Mouse (Mus musculus): ENCODE results near the gene Rps6kc1. TPM values are rescaled to one million over a fixed set of nuclear protein-coding genes. Genes with fewer than 3 reads are reported as not detected.
"Not testable (repeated sequence)": the region's sequence is repeated elsewhere in the genome, so short reads cannot be mapped to it uniquely, and the experiment has no call there.

The Rps6kc1 gene
- total RNA-seq (2022), result 10 to 100 TPM; 16.5 to 18.5 (median 17.4) TPM

- DNase-seq (ENCODE audit: low spot score in 2 of 2), result peak; percentile 57 to 71
Observed at GRCm38 (mm10) chr1:190911415-190912123, at the start of gene Rps6kc1. Gene Rps6kc1, minus strand, starts transcription at chr1:190911770.

DNA sequence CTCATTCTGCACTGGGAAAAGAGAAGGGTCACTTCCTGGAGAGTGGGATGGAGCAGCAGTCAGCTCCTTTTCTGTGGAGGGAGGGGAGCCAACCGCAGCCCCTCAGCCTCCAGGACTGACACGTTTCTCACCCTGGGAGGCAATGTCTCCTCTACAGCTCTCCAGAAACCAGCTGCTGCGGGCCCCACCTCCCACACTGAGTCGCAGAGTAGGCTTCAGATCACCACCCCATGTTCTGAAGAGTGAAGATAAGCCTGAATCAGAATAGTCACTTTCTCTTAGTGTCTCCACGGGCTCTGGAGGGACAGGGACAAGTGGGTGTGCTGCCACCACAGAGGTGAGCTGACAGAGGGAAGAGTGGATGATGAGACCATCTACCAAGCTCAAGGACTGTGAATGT lies 47.3 kb upstream of the Rps6kc1 start:
- no peak for DNase-seq (ENCODE audit: low spot score in 2 of 2)

DNA sequence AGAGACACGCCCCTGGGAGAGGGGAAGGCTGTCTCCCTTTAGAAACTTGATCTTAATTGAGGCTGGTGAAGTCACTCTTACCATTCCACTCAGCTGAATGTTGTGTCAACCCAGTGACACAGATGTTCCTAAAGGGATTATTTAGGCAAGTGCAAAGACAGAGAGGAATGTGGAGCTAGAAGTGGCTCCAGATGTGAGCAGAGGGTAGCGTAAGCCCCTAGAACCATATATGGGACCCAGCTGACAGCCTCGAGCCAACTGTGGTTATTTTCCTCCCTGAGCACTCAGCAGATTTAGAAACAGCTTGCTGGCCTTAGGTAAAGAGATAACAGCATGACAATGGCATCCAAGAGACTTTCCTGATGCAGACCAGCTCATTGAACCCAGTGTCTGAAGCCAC lies 41.4 kb upstream of the Rps6kc1 start:
- DNase-seq (ENCODE audit: low spot score in 2 of 2), result no peak

DNA sequence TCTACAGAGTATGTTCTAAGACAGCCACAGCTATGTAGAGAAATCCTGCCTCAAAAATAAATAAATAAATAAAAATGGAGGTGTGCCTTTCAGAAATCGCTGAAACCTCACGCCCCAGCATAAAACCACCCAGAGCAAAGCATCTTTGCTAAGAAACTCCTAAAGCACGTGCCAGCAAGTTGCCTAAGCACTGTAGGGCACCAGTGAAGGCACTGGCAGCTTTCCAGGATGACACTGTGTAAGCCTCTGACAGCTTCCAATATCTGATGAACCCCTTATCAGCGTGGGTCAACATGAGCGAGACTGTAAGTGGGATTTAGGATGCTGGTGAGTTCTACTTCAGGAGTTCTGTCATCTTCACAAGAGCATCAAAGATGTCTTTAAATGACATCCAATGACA lies 39.4 kb upstream of the Rps6kc1 start:
- DNase-seq (ENCODE audit: low spot score in 2 of 2), result no peak

DNA sequence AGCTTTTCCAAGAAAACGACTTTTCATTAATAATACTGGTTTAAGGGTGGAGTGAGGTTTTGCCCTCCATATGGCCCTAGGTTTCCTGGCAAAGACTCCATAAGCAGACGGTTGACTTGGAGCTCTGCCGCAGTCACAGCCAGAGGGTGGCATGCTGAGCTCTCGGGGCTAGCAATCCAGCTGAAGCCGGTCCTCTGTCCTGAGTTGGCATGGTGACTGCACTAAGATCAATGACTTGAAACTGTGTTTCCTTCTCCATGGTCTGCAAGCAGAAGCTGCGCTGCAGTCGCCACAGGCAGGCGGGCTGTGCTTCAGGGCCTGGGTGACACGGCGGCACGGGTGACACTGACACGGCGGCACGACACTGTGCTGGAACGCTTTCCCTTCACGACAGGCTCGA lies 37.3 kb upstream of the Rps6kc1 start:
- DNase-seq (ENCODE audit: low spot score in 2 of 2), result no peak

- no peak for DNase-seq (ENCODE audit: low spot score in 2 of 2)
Observed at GRCm38 (mm10) chr1:190948439-190948838, 36.9 kb upstream of the Rps6kc1 start.

GRCm38 (mm10) chr1:190947986-190948385 lies 36.4 kb upstream of the Rps6kc1 start:
- no peak for DNase-seq (ENCODE audit: low spot score in 2 of 2)

DNA sequence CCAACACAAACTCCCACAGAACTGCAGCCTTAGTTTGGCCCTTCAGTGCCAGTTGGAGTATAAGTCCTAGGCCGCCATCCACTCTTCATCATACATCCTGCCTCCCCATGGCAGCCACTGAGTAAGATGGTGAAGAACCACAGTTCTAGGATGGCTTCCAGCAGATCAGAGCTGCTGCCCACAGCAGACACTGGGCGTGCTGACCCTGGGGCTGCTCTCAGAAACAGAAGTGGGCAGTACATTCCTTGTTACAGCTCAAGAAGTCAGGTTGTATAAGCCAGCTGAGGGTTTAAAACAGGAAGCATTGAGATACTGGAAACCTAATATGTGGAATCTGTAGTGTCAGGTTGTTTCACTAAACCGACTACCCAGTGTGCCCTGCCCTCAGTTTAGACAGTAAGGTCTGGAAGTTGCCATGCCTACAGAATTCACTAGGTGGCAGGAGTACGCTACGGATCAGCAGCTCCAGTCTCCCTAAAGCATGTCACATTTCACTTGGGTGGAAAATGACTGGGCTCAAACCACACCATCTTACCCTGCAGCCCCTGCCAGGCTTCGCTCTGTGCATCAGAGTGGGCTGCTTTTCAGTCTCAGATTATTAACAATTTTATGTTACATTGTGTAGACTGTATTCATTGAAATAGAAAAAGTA lies 32.7 kb upstream of the Rps6kc1 start:
- DNase-seq (ENCODE audit: low spot score in 2 of 2), result peak; percentile 51 to 53

GRCm38 (mm10) chr1:190939803-190940202 lies 28.2 kb upstream of the Rps6kc1 start:
- no peak for DNase-seq (ENCODE audit: low spot score in 2 of 2)

DNA sequence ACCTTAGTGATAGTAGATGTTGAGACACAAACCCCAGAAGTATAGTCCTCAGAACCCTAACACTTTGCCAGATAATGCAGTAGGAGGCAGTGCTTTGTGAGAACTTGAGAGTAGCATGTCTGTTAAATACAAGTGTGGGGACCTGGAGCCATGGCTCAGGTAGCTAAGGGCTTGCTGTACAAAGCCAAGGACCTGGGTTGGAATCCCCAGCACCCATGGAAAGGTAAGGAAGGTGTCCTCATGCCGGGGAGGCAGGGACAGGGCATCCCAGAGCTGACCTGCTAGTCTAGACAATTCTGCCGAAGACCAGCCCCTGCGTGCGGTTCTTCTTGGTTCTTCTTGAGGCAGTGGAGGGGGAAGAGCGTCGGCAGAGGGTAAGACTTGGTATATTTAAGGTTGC lies 18.6 kb upstream of the Rps6kc1 start:
- DNase-seq (ENCODE audit: low spot score in 2 of 2), result no peak

DNA sequence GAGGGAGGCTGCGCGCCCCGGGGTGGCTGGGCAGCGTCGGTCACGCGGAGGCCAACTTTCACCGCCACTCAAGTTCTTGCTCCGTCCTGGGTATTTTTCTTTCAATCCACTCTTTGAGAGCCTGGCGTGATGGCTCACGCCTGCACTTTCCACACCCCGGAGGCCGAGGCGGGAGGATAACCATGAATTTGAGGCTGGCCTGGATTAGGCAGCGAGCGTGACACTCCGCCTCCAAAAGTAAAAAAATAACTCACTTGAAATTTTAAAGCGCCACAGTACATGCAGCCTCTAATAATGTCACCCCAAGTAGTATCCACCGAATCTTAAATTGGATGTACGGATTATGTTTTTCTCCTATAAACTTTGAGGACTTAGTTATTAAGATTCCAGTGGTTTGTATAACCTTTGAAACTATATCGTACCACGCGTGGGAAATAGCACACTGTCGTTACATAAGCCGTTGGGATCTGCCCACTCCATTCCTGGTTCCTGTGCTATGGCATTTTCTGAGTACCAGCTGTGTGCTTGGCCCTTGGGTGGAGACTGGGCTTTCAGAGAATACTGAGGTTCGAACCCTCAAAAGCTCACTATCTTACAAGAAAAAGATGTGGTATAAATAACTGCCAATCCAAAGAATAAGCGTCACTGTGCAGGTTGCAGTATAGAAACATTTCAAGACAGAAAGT lies 17.6 kb upstream of the Rps6kc1 start:
- peak in 1 of 2 experiments; percentile 23 for DNase-seq (ENCODE audit: low spot score in 2 of 2)

- peak; percentile 96 to 98 for DNase-seq (ENCODE audit: low spot score in 2 of 2)
Observed at GRCm38 (mm10) chr1:190928370-190929009, 16.9 kb upstream of the Rps6kc1 start.

GRCm38 (mm10) chr1:190927751-190928369 lies 16.3 kb upstream of the Rps6kc1 start:
- DNase-seq (ENCODE audit: low spot score in 2 of 2), result no peak

- no peak for DNase-seq (ENCODE audit: low spot score in 2 of 2)
Observed at GRCm38 (mm10) chr1:190927311-190927710, 15.7 kb upstream of the Rps6kc1 start.

GRCm38 (mm10) chr1:190924812-190925211 lies 13.2 kb upstream of the Rps6kc1 start, which contains the start of gene Angel2:
Gene Angel2, plus strand, starts transcription at chr1:190925112.
- DNase-seq (ENCODE audit: low spot score in 2 of 2), result not testable (repeated sequence)

GRCm38 (mm10) chr1:190919725-190920469 lies 8.3 kb upstream of the Rps6kc1 start:
- no peak for DNase-seq (ENCODE audit: low spot score in 2 of 2)

GRCm38 (mm10) chr1:190918938-190919337 lies 7.4 kb upstream of the Rps6kc1 start:
- DNase-seq (ENCODE audit: low spot score in 2 of 2), result no peak

DNA sequence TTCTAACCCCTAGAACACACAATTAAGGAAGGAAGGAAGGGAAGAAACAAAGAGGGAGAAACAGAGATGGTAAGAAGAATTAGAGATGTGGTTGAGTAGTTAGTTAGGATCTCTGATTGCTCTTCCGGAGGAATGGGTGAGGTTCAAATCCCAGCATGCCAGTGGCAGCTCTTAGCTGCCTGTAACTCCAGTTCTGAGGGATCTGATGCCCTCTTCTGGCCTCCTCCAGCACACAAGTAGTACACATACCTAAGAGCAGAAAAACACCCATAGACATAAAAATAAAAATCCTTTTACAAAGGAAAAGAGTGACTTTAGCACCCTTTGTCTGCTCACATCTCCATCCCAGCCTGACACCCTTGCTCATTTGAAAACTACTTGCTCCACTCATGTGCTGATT lies 1.1 kb upstream of the Rps6kc1 start:
- no peak for DNase-seq (ENCODE audit: low spot score in 2 of 2)

GRCm38 (mm10) chr1:190910836-190911235 lies 734 bp downstream of the Rps6kc1 start:
- no peak for DNase-seq (ENCODE audit: low spot score in 2 of 2)

DNA sequence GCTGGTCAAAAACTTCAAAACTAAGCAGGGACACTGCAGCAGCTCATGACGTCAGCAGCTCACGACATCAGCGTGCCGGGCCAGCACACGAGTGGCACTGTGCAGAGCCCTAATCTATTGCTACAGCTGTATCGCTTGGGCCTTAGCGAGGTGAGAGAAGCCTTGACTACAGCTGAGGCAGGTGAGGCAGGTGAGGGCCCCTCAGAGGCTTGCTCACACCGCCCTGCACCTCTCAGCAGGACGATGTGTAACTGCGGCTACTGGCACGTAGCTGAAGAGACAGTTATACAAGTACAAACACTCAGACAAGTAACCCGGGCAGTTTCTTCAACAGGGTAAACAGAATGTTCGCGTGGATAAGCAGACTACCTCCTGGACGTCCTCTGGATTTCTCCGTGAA lies 6.9 kb downstream of the Rps6kc1 start:
- DNase-seq (ENCODE audit: low spot score in 2 of 2), result no peak

DNA sequence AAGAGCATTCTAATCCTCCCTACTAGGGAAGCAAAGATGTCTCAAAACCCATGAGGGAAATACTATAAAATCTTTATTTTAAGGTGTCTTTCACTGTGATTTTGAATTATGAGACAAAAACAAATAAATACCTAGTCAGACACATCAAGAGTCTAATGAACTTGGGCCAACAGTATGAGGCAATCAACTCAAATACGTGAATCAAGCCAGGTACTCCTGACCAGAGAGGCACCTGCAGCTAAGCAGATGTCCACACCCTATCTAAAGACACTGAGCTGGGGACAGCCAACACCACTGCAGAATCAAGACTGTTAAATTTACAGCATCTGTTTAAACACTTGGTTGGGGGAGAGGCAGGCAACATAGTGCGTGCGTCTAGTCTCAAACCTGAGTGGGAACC lies 7.4 kb downstream of the Rps6kc1 start:
- no peak for DNase-seq (ENCODE audit: low spot score in 2 of 2)
